Mouse (Mus musculus) WW6 (cell line): ENCODE data around the gene Gm48552.

Source experiments
- DNase-seq: peaks from one replicate; pipeline ENCODE4 v3.0.0-alpha.2; 2013; ENCODE audit warnings: low read depth, low spot score

The Gm48552 gene

GRCm38 (mm10) chr10:81388505-81389055, at the start of gene Gm48552:
Gene Gm48552 (plus strand): TSS chr10:81389005.
- no peak for DNase-seq

GRCm38 (mm10) chr10:81340551-81341332, 48.1 kb upstream of the Gm48552 start:
- no peak for DNase-seq

GRCm38 (mm10) chr10:81341333-81341949, 47.4 kb upstream of the Gm48552 start:
- DNase-seq = no peak

GRCm38 (mm10) chr10:81342686-81343505, 45.9 kb upstream of the Gm48552 start, which contains the start of gene Gipc3:
Gene Gipc3 (minus strand): TSS chr10:81343266.
- no peak for DNase-seq

- no peak for DNase-seq
These were observed 44.2 kb upstream of the Gm48552 start for GRCm38 (mm10) chr10:81344421-81345161.

- no peak for DNase-seq
These were observed 43.7 kb upstream of the Gm48552 start for GRCm38 (mm10) chr10:81345162-81345534.

GRCm38 (mm10) chr10:81346453-81347067, 42.2 kb upstream of the Gm48552 start:
- peak; percentile 54 for DNase-seq

GRCm38 (mm10) chr10:81349146-81349545, 39.7 kb upstream of the Gm48552 start:
- peak; percentile 57 for DNase-seq

- no peak for DNase-seq
These were observed 38.8 kb upstream of the Gm48552 start for GRCm38 (mm10) chr10:81349961-81350350.

- peak; percentile 98 for DNase-seq
These were observed 38.3 kb upstream of the Gm48552 start, which contains the start of gene Hmg20b for GRCm38 (mm10) chr10:81350351-81351063. Gene Hmg20b (minus strand): TSS chr10:81350480.

GRCm38 (mm10) chr10:81351678-81352291, 37.0 kb upstream of the Gm48552 start:
- DNase-seq = no peak

- no peak for DNase-seq
These were observed 33.9 kb upstream of the Gm48552 start for GRCm38 (mm10) chr10:81354738-81355477.

- no peak for DNase-seq
These were observed 33.3 kb upstream of the Gm48552 start for GRCm38 (mm10) chr10:81355533-81355932.

- DNase-seq = no peak
These were observed 32.3 kb upstream of the Gm48552 start for GRCm38 (mm10) chr10:81356352-81356990.

GRCm38 (mm10) chr10:81356991-81357844, 31.6 kb upstream of the Gm48552 start, which contains the start of gene Mfsd12:
Gene Mfsd12 (plus strand): TSS chr10:81357491.
- no peak for DNase-seq

- DNase-seq = no peak
These were observed 30.6 kb upstream of the Gm48552 start for GRCm38 (mm10) chr10:81358209-81358608.

- DNase-seq = no peak
These were observed 30.0 kb upstream of the Gm48552 start for GRCm38 (mm10) chr10:81358841-81359240.
